Mouse (Mus musculus) ES-E14 (cell line): ENCODE measurements around the gene Cadps2. TPM values are rescaled to one million over a fixed set of nuclear protein-coding genes. Genes with fewer than 3 reads are reported as not detected.

Source experiments
- DNase-seq: peaks from one replicate; pipeline ENCODE4 v3.0.0-alpha.2; 2013; ENCODE audit warnings: low read depth, low spot score
- H3K27ac ChIP-seq: 2 replicates; pipeline ENCODE4 v1.5.1; 2012; ENCODE audit warnings: low read depth, mild to moderate bottlenecking, low read length, moderate library complexity, mixed read lengths; ENCODE audit not compliant: poor library complexity, insufficient read depth, severe bottlenecking
- H3K36me3 ChIP-seq: 2 replicates; pipeline ENCODE4 v1.6.1; 2012; ENCODE audit warnings: mild to moderate bottlenecking, low read length, moderate library complexity, mixed read lengths; ENCODE audit not compliant: control insufficient read depth, poor library complexity, insufficient read depth, severe bottlenecking
- H3K4me1 ChIP-seq, 2 experiments: fragments of 150-350 bp in 1 of 2; sonication (generic) in 1 of 2; 2 replicates each; pipeline ENCODE4 v1.6.1; 2012; ENCODE audit warnings: low read length in 2 of 2, mild to moderate bottlenecking in 1 of 2, mixed read lengths in 1 of 2; ENCODE audit not compliant: control insufficient read depth in 2 of 2, insufficient read depth in 2 of 2, poor library complexity in 1 of 2
- H3K4me3 ChIP-seq, 2 experiments: fragments of 150-350 bp in 1 of 2; sonication (generic) in 1 of 2; 2 replicates each; pipeline ENCODE4 v1.5.1; 2012; ENCODE audit warnings: low read length in 2 of 2, low read depth in 1 of 2, mild to moderate bottlenecking in 1 of 2, mixed read lengths in 1 of 2; ENCODE audit not compliant: insufficient read depth in 1 of 2, poor library complexity in 1 of 2, severe bottlenecking in 1 of 2
- H3K9ac ChIP-seq: 2 replicates; pipeline ENCODE4 v1.6.1; 2012; ENCODE audit warnings: low read depth, mild to moderate bottlenecking, low read length, mixed read lengths; ENCODE audit not compliant: poor library complexity, insufficient read depth, severe bottlenecking
- H3K9me3 ChIP-seq: fragments of 150-350 bp; sonication (generic); 2 replicates; pipeline ENCODE4 v1.6.1; 2012; ENCODE audit warnings: low read depth, mild to moderate bottlenecking, low read length; ENCODE audit not compliant: control insufficient read depth, insufficient read depth
- CHD2 ChIP-seq: IDR thresholded peaks from 2 replicates; pipeline ENCODE4 v1.6.1; 2014; ENCODE audit warnings: mild to moderate bottlenecking, low read depth, low read length, inconsistent platforms
- HCFC1 ChIP-seq: IDR thresholded peaks from 2 replicates; pipeline ENCODE4 v1.6.1; 2012; ENCODE audit warnings: low read length, inconsistent platforms, borderline replicate concordance; ENCODE audit not compliant: insufficient read depth
- MAFK ChIP-seq: IDR thresholded peaks from 2 replicates; pipeline ENCODE4 v1.6.1; 2014; ENCODE audit warnings: mild to moderate bottlenecking, low read depth, low read length, inconsistent platforms; ENCODE audit not compliant: insufficient read depth
- ZC3H11A ChIP-seq: IDR thresholded peaks from 2 replicates; pipeline ENCODE4 v1.6.1; 2012; ENCODE audit warnings: low read depth, mild to moderate bottlenecking, inconsistent platforms, low read length, borderline replicate concordance
- ZNF384 ChIP-seq: IDR thresholded peaks from 2 replicates; pipeline ENCODE4 v1.6.1; 2012; ENCODE audit warnings: low read depth, low read length, inconsistent platforms
- in situ Hi-C, 2 experiments: fragments of 600-800 bp; cut with MboI; formaldehyde crosslinking; loops; one replicate each; pipeline ENCODE4 v1.15.1; 2025; ENCODE audit warnings: low sequenced_read_pairs in 2 of 2, inconsistent platforms in 1 of 2; ENCODE audit not compliant: unreplicated experiment in 2 of 2
- total RNA-seq: library from RNA; depleted of rRNA; stranded (reverse); fragments of 300-350 nt; gene quantifications from 2 replicates; pipeline ENCODE4 v1.2.3, GENCODE M21; 2012

The Cadps2 gene
- total RNA-seq, 1 experiment, result 0.36 TPM

DNA sequence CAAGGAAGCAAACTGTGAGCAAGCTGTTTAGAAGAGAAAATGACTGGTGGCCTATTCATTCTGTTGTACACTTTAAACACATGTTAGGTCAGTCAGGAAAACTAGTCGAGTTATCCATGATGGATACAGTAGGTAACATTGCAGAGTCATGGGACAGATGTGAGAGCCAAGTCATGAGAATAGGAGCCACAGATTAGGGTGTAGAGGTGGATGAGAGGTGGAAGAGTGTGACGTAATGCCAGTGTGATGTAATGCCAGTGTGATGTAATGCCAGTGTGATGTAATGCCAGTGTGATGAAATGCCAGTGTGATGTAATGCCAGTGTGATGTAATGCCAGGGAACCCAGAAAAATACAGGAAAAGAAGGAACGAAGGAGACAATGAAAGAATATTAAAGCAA is 204.0 kb downstream of the Cadps2 start:
- Histone ChIP-seq H3K36me3 (no peaks in the 10 kb centered on the region), H3K27ac (no peak overlapping the region), H3K4me3 (no peak overlapping the region), H3K9ac (no peak overlapping the region), H3K9me3 (no peaks in the 10 kb centered on the region), H3K4me1 (no peaks in the 10 kb centered on the region)
- no peak for DNase-seq
- in situ Hi-C loops, result no loop called here
- TF ChIP-seq ZC3H11A (no peak), MAFK (no peak), HCFC1 (no peak), ZNF384 (no peak), CHD2 (no peak)

DNA sequence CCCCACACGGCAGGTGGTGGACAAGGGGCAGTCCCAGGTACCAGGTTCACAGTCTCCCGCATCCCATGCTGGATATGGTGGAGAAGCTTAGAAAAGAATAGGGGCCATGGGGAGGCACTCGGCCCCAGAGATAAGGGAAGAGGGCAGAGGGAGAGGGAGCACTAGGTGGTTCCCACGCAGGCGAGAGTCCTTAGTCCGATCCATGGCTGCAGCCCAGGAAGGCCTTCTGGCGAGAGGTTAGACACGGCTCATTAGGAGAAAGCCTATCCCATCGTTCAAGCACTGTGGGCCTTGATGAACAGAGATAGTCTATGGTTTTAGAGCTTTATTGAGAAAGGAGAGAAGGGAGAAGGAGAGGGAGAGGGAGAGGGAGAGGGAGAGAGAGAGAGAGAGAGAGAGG is 205.2 kb downstream of the Cadps2 start:
- no peak overlapping the region for H3K4me3 ChIP-seq
- H3K9me3 ChIP-seq, result no peaks in the 10 kb centered on the region
- DNase-seq, result no peak
- no peak overlapping the region for H3K27ac ChIP-seq
- H3K36me3 ChIP-seq, result no peaks in the 10 kb centered on the region
- no peaks in the 10 kb centered on the region for H3K4me1 ChIP-seq
- H3K9ac ChIP-seq, result no peak overlapping the region
- TF ChIP-seq CHD2 (no peak), ZC3H11A (no peak), MAFK (no peak), HCFC1 (no peak), ZNF384 (no peak)
- in situ Hi-C loops, result no loop called here

DNA sequence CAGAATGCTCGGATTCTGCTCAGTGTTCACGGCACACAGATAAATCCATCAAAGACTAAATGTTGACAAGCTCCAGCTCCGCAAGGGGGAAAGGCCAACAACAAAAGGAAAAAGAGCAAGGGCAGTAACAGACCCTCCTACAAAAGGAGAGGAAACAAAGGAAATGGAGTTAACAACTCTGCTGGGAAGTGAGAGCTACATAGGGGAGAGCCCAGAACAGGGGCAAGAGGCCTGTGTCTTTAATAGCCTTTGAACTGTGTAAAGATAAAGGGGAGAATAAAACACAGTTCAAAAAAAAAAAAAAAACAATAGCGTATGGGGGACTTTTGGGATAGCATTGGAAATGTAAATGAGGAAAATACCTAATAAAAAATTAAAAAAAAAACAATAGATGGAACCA is 208.8 kb downstream of the Cadps2 start:
- H3K9me3 ChIP-seq, result no peaks in the 10 kb centered on the region
- H3K27ac ChIP-seq, result no peak overlapping the region
- H3K4me3 ChIP-seq, result no peak overlapping the region
- H3K4me1 ChIP-seq, result no peaks in the 10 kb centered on the region
- DNase-seq, result no peak
- no peaks in the 10 kb centered on the region for H3K36me3 ChIP-seq
- H3K9ac ChIP-seq, result no peak overlapping the region
- in situ Hi-C loops, result no loop called here
- TF ChIP-seq MAFK (no peak), ZC3H11A (no peak), ZNF384 (no peak), HCFC1 (no peak), CHD2 (no peak)

DNA sequence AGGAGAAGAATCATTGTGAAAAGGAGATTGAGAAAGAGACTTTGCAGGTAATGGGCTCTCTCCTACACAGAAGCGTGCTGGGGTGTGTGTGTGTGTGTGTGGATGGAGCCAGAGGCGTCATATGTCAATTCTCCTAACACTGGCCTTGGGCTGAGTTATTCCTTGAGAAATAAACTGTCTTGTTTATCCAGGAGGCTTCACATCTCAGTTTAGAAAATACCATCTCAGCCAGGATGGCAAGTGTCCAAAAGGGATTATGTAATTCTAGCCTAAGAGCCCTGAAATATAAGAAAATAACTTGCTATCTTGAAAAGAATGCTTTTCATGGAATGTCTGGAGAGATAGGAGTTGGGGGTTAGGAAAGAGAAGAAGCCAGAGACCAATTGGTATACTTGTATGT is 264.1 kb downstream of the Cadps2 start:
- no peaks in the 10 kb centered on the region for H3K36me3 ChIP-seq
- DNase-seq, result no peak
- H3K27ac ChIP-seq, result no peak overlapping the region
- no peaks in the 10 kb centered on the region for H3K4me1 ChIP-seq
- H3K4me3 ChIP-seq, result no peak overlapping the region
- TF ChIP-seq HCFC1 (no peak), ZC3H11A (no peak), MAFK (no peak), CHD2 (no peak), ZNF384 (no peak)
- no peaks in the 10 kb centered on the region for H3K9me3 ChIP-seq
- in situ Hi-C loops, result no loop called here
- H3K9ac ChIP-seq, result no peak overlapping the region

DNA sequence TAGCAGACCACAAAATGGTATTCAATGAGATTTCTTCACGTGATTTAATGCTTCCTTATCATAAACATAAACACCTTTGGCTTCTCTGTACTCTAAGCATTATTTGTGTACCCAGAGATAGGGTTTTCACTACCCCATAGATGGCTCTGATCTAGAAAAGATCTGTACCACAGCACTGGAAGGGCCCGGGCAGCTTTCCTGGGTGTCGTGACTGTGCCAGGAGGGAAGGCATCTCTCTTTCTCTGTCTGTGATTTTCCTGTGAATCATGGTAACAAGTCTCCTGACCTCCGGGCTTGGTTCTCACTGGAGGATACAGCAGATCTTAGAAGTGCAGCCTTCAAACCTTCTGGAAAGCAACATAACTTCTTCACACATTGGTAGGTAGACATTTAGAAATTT is 265.5 kb downstream of the Cadps2 start:
- in situ Hi-C loops, result no loop called here
- H3K4me1 ChIP-seq, result no peaks in the 10 kb centered on the region
- no peak for TF ChIP-seq ZNF384
- no peak for TF ChIP-seq CHD2
- no peak for TF ChIP-seq MAFK
- no peak for TF ChIP-seq HCFC1
- no peak for TF ChIP-seq ZC3H11A

More for the DNA sequence above, 265.5 kb downstream of the Cadps2 start:
- no peak for DNase-seq
- no peak overlapping the region for H3K4me3 ChIP-seq
- no peaks in the 10 kb centered on the region for H3K36me3 ChIP-seq
- no peaks in the 10 kb centered on the region for H3K9me3 ChIP-seq
- no peak overlapping the region for H3K9ac ChIP-seq
- H3K27ac ChIP-seq, result no peak overlapping the region
